Mouse (Mus musculus): ENCODE results near the gene Morc4.

Morc4 gene

GRCm38 (mm10) chrX:139870938-139871791, at the start of gene Morc4:
Gene Morc4 (minus strand): TSS chrX:139871677.
- peak; percentile 85 for DNase-seq

- no peak for DNase-seq
Observed at GRCm38 (mm10) chrX:139920572-139920971, 49.1 kb upstream of the Morc4 start.

- DNase-seq: no peak
Observed at GRCm38 (mm10) chrX:139891387-139891786, 19.9 kb upstream of the Morc4 start.

- no peak for DNase-seq
Observed at GRCm38 (mm10) chrX:139883221-139883620, 11.7 kb upstream of the Morc4 start.

GRCm38 (mm10) chrX:139877936-139878335, 6.5 kb upstream of the Morc4 start:
- DNase-seq: peak; percentile 34

- DNase-seq: no peak
Observed at GRCm38 (mm10) chrX:139877105-139877504, 5.6 kb upstream of the Morc4 start.

- DNase-seq: peak; percentile 36
Observed at GRCm38 (mm10) chrX:139870300-139870711, 1.2 kb downstream of the Morc4 start.

- DNase-seq: no peak
Observed at GRCm38 (mm10) chrX:139859402-139859801, 12.1 kb downstream of the Morc4 start.

GRCm38 (mm10) chrX:139854795-139855194, 16.7 kb downstream of the Morc4 start:
- no peak for DNase-seq

- DNase-seq: no peak
Observed at GRCm38 (mm10) chrX:139841091-139841490, 30.4 kb downstream of the Morc4 start.

GRCm38 (mm10) chrX:139839057-139839456, 32.4 kb downstream of the Morc4 start:
- no peak for DNase-seq

- peak; percentile 61 for DNase-seq
Observed at GRCm38 (mm10) chrX:139832464-139832863, 39.0 kb downstream of the Morc4 start.

GRCm38 (mm10) chrX:139828363-139829092, 42.9 kb downstream of the Morc4 start:
- no peak for DNase-seq

GRCm38 (mm10) chrX:139826926-139827325, 44.6 kb downstream of the Morc4 start:
- no peak for DNase-seq

- no peak for DNase-seq
Observed at GRCm38 (mm10) chrX:139825402-139825801, 46.1 kb downstream of the Morc4 start.

GRCm38 (mm10) chrX:139815201-139815600, 56.3 kb downstream of the Morc4 start:
- DNase-seq: no peak

- no peak for DNase-seq
Observed at GRCm38 (mm10) chrX:139814018-139814635, 57.4 kb downstream of the Morc4 start.

- DNase-seq: no peak
Observed at GRCm38 (mm10) chrX:139813299-139814002, 58.0 kb downstream of the Morc4 start.

- no peak for DNase-seq
Observed at GRCm38 (mm10) chrX:139812636-139813298, 58.7 kb downstream of the Morc4 start.

GRCm38 (mm10) chrX:139808501-139808900, 63.0 kb downstream of the Morc4 start:
- no peak for DNase-seq

GRCm38 (mm10) chrX:139808085-139808484, 63.4 kb downstream of the Morc4 start:
- no peak for DNase-seq

- DNase-seq: no peak
Observed at GRCm38 (mm10) chrX:139807391-139807790, 64.1 kb downstream of the Morc4 start.
